Mouse (Mus musculus) gastrocnemius, adult 18-20 months (tissue): ENCODE measurements around the gene Cln6. TPM values are rescaled to one million over a fixed set of nuclear protein-coding genes. Genes with fewer than 3 reads are reported as not detected.

Experiments used
- DNase-seq: peaks from one replicate; pipeline ENCODE4 v3.0.0; 2021; ENCODE audit warnings: low spot score
- total RNA-seq, 2 experiments: library from RNA; stranded (reverse); gene quantifications; 2 replicates each; pipeline ENCODE4 v1.2.3; 2021

Cln6 gene
- total RNA-seq, 2 experiments from 2014 or later, result 18.9 to 20.1 TPM

- DNase-seq, result no peak
Measured at GRCm38 (mm10) chr9:62877825-62878224, 39.2 kb downstream of the Cln6 start.

GRCm38 (mm10) chr9:62881871-62882270, 43.3 kb downstream of the Cln6 start:
- DNase-seq, result peak; percentile 61

GRCm38 (mm10) chr9:62894486-62894885, 55.9 kb downstream of the Cln6 start:
- no peak for DNase-seq

Other genes starting within 250 kb of the Cln6 start
- 1 to 10 TPM; 3.1 to 3.7 TPM for gene Itga11, start 161.0 kb upstream of the Cln6 start, total RNA-seq
- 10 to 100 TPM; 11.4 to 12.5 TPM for gene Fem1b, start 26.9 kb upstream of the Cln6 start, total RNA-seq
- gene Calml4, start 19.3 kb downstream of the Cln6 start, total RNA-seq, result 1 to 10 TPM; 1.2 to 1.3 TPM
- gene Pias1, start 149.1 kb downstream of the Cln6 start, total RNA-seq, result 10 to 100 TPM; 19.6 to 21.3 TPM